Mouse (Mus musculus): Measurements from ENCODE around the gene Ppp1r14a. TPM values are rescaled to one million over a fixed set of nuclear protein-coding genes. Genes with fewer than 3 reads are reported as not detected.

The Ppp1r14a gene
- polyA plus RNA-seq, 1 experiment from 2014 or later: 2.2 TPM

DNA sequence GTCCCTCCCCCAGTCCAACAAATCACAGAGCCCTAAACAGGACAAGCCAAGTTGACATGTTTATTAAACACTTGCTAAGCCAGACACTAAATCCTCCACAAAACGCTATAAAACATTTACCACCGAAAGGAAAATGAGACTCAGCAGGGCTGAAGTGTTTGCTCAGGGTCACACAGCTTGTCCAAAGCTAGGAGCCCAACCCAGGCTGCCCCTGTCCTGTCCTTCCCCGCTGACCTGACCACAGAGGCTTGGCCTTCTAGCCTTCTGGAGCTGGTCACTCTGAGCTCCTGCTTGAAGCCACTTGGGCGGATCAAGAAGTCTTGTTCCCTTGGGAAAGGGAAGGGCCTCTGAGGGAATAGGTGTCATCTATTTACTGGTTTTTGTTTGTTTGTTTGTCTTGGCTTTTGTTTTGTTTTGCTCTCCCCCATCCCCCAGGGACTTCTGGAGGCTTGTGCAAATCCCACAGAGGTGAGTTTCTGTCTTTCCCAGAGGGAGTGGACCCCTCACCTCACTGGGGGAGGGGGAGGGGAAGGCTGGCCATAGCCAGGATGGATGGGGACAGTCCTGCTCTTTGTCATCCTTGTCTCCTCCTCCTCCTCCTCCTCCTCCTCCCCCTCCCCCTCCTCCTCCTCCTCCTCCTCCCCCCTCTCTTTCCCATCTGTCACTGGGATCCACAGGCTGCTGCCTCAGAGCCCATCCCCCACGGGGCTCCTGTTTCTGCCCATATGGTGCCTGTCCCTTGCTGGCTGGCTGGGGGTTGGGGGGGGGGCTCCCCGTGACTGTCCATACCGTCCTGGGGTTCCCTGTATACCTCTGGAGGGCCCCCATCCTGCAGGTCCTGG lies 2.7 kb downstream of the Ppp1r14a start:
- H3K9ac ChIP-seq: no peak overlapping the region
- H3K4me3 ChIP-seq (replicated peaks): no peak overlapping the region
- H3K9me3 ChIP-seq (replicated peaks): no peaks in the 10 kb centered on the region
- WGBS (ENCODE audit: insufficient replicate concordance): 29% methylated on average over 7 of the region's 7 CpGs
- H3K4me2 ChIP-seq: no peak overlapping the region
- no peak for ATAC-seq (ENCODE audit: insufficient read depth)
- H3K27ac ChIP-seq (replicated peaks): no peak overlapping the region
- no peaks in the 10 kb centered on the region for H3K36me3 ChIP-seq (replicated peaks)
- H3K4me1 ChIP-seq (replicated peaks): peaks cover 26% of the 10 kb centered on the region
- peaks cover 26% of the 10 kb centered on the region for H3K27me3 ChIP-seq

- H3K36me3 ChIP-seq (replicated peaks): no peaks in the 10 kb centered on the region
- no peak overlapping the region for H3K9ac ChIP-seq
- no peak overlapping the region for H3K4me2 ChIP-seq
- H3K27ac ChIP-seq (replicated peaks): no peak overlapping the region
- H3K4me1 ChIP-seq (replicated peaks): peaks cover 26% of the 10 kb centered on the region
- peaks cover 21% of the 10 kb centered on the region for H3K27me3 ChIP-seq
- 29% methylated on average over 8 of the region's 8 CpGs for WGBS (ENCODE audit: insufficient replicate concordance)
- no peak overlapping the region for H3K4me3 ChIP-seq (replicated peaks)
- ATAC-seq (ENCODE audit: insufficient read depth): no peak
- no peaks in the 10 kb centered on the region for H3K9me3 ChIP-seq (replicated peaks)
These were observed 3.5 kb downstream of the Ppp1r14a start for GRCm38 (mm10) chr7:29292458-29293098.

GRCm38 (mm10) chr7:29293131-29294065 lies 4.3 kb downstream of the Ppp1r14a start:
- Histone ChIP-seq H3K4me1 (replicated peaks) (peaks cover 26% of the 10 kb centered on the region), H3K4me2 (no peak overlapping the region), H3K27me3 (peaks cover 21% of the 10 kb centered on the region), H3K9me3 (replicated peaks) (no peaks in the 10 kb centered on the region), H3K9ac (no peak overlapping the region), H3K27ac (replicated peaks) (no peak overlapping the region), H3K4me3 (replicated peaks) (no peak overlapping the region), H3K36me3 (replicated peaks) (no peaks in the 10 kb centered on the region)
- WGBS (ENCODE audit: insufficient replicate concordance): 53% methylated on average over 19 of the region's 19 CpGs
- ATAC-seq (ENCODE audit: insufficient read depth): no peak

DNA sequence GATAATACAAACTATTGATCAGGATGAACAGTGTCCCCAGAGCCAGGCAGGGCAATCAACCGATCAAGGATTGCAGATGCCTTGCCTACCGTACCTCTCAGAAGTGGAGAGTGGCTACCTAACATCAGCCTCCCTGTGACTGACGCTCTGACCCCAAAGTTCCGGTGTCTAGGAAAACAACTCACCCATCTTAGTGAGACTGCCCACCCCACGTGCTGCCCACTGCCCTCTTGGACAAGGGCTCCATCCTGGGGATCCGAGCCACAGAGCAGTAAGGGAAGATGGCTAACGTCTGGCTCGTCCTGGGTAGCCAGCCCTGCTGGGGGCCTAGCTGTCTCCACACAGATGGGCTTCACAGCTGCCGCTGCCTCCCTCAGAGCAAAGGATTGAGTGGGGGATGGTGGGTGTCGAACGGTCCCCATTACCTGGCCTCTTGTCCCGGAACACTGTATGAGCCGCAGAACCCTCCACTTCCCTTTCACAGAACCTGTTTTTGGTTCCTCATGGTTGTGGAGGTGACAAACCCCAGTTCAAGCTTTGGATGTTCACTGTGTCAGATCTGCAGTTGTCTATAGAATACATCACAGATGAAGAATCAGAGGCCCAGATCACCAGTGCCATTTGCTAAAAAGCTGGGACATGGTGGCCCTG lies 5.1 kb downstream of the Ppp1r14a start:
- no peaks in the 10 kb centered on the region for H3K36me3 ChIP-seq (replicated peaks)
- WGBS (ENCODE audit: insufficient replicate concordance): 54% methylated on average over 13 of the region's 13 CpGs
- H3K9ac ChIP-seq: no peak overlapping the region
- no peak overlapping the region for H3K4me3 ChIP-seq (replicated peaks)
- peaks cover 16% of the 10 kb centered on the region for H3K27me3 ChIP-seq
- no peak overlapping the region for H3K27ac ChIP-seq (replicated peaks)
- ATAC-seq (ENCODE audit: insufficient read depth): no peak
- H3K4me1 ChIP-seq (replicated peaks): peaks cover 19% of the 10 kb centered on the region
- no peak overlapping the region for H3K4me2 ChIP-seq
- H3K9me3 ChIP-seq (replicated peaks): no peaks in the 10 kb centered on the region

DNA sequence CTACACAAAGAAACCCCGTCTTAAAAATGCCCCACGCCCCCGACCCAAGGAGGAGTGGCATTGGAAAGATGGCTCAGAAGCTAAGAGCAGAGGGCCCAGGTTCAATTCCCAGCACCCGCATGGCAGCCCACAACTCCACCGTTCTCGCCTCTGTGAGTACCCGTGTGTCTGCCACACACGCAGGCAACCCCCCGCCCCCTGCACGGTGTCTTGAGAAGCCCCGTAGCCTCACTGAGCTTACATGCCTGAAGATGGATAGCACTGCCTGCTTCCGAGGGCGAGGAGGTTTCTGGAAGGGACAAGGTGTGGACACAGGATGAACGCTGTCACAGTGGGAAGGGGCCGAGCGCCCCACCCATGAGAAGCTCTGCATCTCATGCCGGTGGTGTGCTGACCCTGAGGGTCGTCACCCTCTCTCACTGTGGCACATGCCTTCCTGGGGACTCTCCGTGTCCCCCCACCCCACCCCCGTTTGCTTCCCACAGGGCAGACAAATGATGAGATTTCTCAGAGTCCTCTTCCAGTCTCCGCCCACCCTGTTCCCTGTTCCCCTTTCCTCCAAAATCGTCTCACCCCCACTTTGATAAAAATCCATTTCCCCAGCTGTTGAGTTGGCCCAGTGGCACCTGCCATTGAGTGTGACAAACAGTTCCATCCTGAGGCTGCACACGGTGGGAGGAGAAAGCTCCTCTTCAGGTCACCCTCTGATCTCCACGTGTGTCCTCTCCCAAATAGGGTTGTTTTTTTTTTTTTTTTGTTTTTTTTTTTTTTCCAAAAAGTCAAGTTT lies 6.9 kb downstream of the Ppp1r14a start:
- WGBS (ENCODE audit: insufficient replicate concordance): 63% methylated on average over 24 of the region's 24 CpGs
- Histone ChIP-seq H3K4me2 (no peak overlapping the region), H3K4me3 (replicated peaks) (no peak overlapping the region), H3K27me3 (no peaks in the 10 kb centered on the region; the same call in none of the 2 replicates), H3K36me3 (replicated peaks) (no peaks in the 10 kb centered on the region), H3K4me1 (replicated peaks) (peaks cover 16% of the 10 kb centered on the region; the same call in 1 of the 2 replicates), H3K9me3 (replicated peaks) (no peaks in the 10 kb centered on the region), H3K9ac (no peak overlapping the region), H3K27ac (replicated peaks) (no peak overlapping the region)
- ATAC-seq (ENCODE audit: insufficient read depth): no peak

DNA sequence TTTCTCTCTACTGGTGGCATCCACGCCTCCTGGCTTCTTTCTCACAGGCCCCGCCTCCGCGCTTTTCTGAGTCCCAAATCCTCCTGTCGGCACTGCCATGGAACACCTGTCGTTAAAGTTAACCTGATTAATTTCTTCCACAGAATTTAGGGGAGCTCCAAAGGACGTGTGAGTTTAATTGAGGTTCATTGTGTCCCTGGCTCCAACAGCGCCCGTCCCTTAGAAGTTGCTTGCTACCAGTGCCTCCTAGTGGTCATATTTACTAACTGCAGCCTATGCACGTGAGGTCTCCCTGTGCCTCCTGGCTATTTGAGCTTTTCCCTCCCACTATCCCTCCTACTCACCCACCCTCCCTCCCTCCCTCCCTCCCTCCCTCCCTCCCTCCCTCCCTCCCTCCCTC lies 7.9 kb downstream of the Ppp1r14a start:
- Histone ChIP-seq H3K9ac (no peak overlapping the region), H3K27ac (replicated peaks) (no peak overlapping the region), H3K9me3 (replicated peaks) (no peaks in the 10 kb centered on the region), H3K36me3 (replicated peaks) (no peaks in the 10 kb centered on the region), H3K27me3 (peaks cover 7% of the 10 kb centered on the region), H3K4me1 (replicated peaks) (peaks cover 14% of the 10 kb centered on the region), H3K4me3 (replicated peaks) (no peak overlapping the region), H3K4me2 (no peak overlapping the region)
- ATAC-seq (ENCODE audit: insufficient read depth): no peak
- 10% methylated on average over 10 of the region's 10 CpGs for WGBS (ENCODE audit: insufficient replicate concordance)

DNA sequence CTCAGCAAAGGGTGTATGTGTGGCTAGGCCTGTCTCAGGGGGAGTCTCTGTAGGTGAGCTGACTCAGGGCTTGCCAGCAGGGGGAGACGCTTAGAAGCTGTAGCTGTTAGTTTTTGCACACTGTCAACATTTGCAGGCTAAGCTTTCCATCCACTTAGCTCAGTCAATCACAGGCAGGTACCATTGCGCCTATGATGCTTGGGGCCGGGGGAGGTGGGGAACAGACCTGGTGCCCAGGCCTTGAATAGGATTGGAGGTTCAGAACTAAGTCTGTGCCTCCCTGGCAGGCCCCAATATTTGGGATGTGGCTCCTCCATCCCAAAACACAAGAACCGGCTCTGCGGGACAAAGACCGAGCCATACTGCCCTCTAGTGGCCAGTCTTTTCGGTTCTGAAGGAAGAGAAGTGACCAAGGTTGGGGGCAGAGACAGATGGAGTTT lies 12.0 kb downstream of the Ppp1r14a start:
- H3K27ac ChIP-seq (replicated peaks): no peak overlapping the region
- no peaks in the 10 kb centered on the region for H3K36me3 ChIP-seq (replicated peaks)
- ATAC-seq (ENCODE audit: insufficient read depth): no peak
- H3K4me1 ChIP-seq (replicated peaks): peaks cover 16% of the 10 kb centered on the region
- no peaks in the 10 kb centered on the region for H3K9me3 ChIP-seq (replicated peaks)
- H3K4me2 ChIP-seq: no peak overlapping the region
- H3K4me3 ChIP-seq (replicated peaks): no peak overlapping the region
- H3K27me3 ChIP-seq: peaks cover 48% of the 10 kb centered on the region
- WGBS (ENCODE audit: insufficient replicate concordance): 4% methylated on average over 7 of the region's 7 CpGs
- H3K9ac ChIP-seq: no peak overlapping the region

DNA sequence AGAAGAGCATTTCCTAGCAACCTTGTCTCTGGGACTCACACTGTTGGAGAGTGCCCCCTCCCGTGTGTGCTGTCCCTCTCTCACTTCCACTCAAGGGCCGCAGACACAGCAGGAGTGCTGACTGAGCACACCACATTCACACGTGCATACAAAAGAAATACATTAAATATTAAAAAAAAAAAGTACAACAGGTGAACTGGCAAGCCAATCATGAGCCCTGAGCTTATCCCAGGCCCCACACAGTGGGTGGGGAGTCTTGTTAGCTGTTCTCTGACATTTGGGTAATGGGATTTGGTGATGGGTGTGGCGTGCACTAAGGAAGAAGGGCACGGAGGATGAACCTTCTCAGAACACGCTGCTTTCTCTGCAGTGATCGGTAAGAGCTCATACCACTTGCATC lies 13.5 kb downstream of the Ppp1r14a start:
- Histone ChIP-seq H3K4me3 (replicated peaks) (no peak overlapping the region), H3K9me3 (replicated peaks) (no peaks in the 10 kb centered on the region), H3K36me3 (replicated peaks) (no peaks in the 10 kb centered on the region), H3K4me2 (no peak overlapping the region), H3K27me3 (peaks cover 63% of the 10 kb centered on the region), H3K9ac (no peak overlapping the region), H3K4me1 (replicated peaks) (peaks cover 26% of the 10 kb centered on the region), H3K27ac (replicated peaks) (no peak overlapping the region)
- no peak for ATAC-seq (ENCODE audit: insufficient read depth)
- 50% methylated on average over 7 of the region's 7 CpGs for WGBS (ENCODE audit: insufficient replicate concordance)

DNA sequence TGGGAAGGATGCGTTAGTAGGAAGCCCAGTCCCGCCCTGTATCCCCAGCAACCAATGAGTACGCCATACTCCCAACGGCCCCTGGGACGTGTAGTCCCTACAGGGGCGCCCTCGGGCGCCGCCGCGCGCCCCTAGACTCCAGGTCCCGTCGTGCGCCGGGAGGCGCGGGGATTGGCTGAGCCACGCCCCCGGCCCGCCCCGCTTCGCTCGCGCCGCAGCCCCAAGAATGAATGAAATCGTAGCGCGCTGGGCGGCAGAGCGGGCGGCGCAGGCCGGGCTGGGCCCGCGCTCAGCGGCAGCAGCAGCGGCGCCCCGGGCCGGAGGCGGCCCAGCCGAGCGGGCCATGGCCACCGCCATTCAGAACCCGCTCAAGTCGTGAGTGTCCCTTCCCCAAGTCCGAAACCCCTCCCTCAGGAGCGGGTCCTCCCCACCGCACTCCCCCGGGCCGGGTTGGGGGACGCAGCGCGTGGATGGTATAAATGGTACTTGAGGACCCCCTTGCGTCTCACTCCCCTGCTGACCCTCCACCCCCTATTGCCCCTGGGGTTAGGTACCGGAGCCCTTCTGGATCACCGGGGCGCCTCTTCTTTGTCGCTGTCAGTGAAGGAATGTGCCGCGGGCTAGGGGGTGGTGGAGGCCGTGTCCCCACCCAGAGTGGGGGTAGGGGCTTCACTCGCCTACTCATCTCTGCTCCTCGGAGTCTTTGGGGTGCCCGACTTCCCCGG lies 14.8 kb downstream of the Ppp1r14a start, which contains the start of gene Dpf1:
Gene Dpf1, plus strand, starts transcription at position 214 of the 725 bp plus-strand sequence.
- Histone ChIP-seq H3K4me1 (replicated peaks) (peaks cover 39% of the 10 kb centered on the region), H3K27me3 (peaks cover 76% of the 10 kb centered on the region), H3K4me3 (replicated peaks) (peak within 1 kb of the TSS; percentile 49), H3K36me3 (replicated peaks) (no peaks in the 10 kb centered on the region), H3K9me3 (replicated peaks) (no peaks in the 10 kb centered on the region), H3K27ac (replicated peaks) (no peak within 1 kb of the TSS), H3K4me2 (peak within 1 kb of the TSS; percentile 73), H3K9ac (no peak within 1 kb of the TSS)
- peak; percentile 61 for ATAC-seq (ENCODE audit: insufficient read depth)
- WGBS (ENCODE audit: insufficient replicate concordance): 1% methylated on average over 67 of the region's 67 CpGs
